Mouse (Mus musculus) mouse embryonic stem cell (cell line): Measurements from ENCODE around the gene Ap1m2.
"Not testable (repeated sequence)": the region's sequence is repeated elsewhere in the genome, so short reads cannot be mapped to it uniquely, and the experiment has no call there.

Experiments used
- in situ Hi-C, 2 experiments: fragments of 300-500 bp; cut with MboI; formaldehyde crosslinking; loops; 1 replicate in 1 of 2; 3 replicates in 1 of 2; pipeline ENCODE4 v1.14.3; 2019 to 2020; ENCODE audit warnings: low sequenced_read_pairs in 2 of 2, low pct_unique_long_range_greater_than_20kb in 1 of 2, mixed read lengths in 1 of 2; ENCODE audit not compliant: unreplicated experiment in 1 of 2

Ap1m2 gene

GRCm38 (mm10) chr9:21273520-21274228, 38.5 kb downstream of the Ap1m2 start:
- in situ Hi-C loops, result no loop called here

GRCm38 (mm10) chr9:21273094-21273493, 39.0 kb downstream of the Ap1m2 start:
- in situ Hi-C loops, result no loop called here

- in situ Hi-C loops, result no loop called here
These were observed 39.7 kb downstream of the Ap1m2 start for GRCm38 (mm10) chr9:21272391-21272790.

- in situ Hi-C loops, result not testable (repeated sequence)
These were observed 42.5 kb downstream of the Ap1m2 start for GRCm38 (mm10) chr9:21269590-21269989.

- in situ Hi-C loops, result no loop called here
These were observed 43.8 kb downstream of the Ap1m2 start for GRCm38 (mm10) chr9:21268305-21268704.

GRCm38 (mm10) chr9:21266889-21267288, 45.2 kb downstream of the Ap1m2 start:
- in situ Hi-C loops, result no loop called here

GRCm38 (mm10) chr9:21265611-21266010, 46.5 kb downstream of the Ap1m2 start:
- in situ Hi-C loops, result no loop called here

GRCm38 (mm10) chr9:21265000-21265561, 47.1 kb downstream of the Ap1m2 start, which contains the start of gene Atg4d:
Atg4d (plus strand) TSS chr9:21265293.
- in situ Hi-C loops, result no loop called here

- in situ Hi-C loops, result no loop called here
These were observed 47.7 kb downstream of the Ap1m2 start for GRCm38 (mm10) chr9:21264272-21264999.

- in situ Hi-C loops, result no loop called here
These were observed 50.3 kb downstream of the Ap1m2 start for GRCm38 (mm10) chr9:21261831-21262230.

GRCm38 (mm10) chr9:21260491-21261040, 51.6 kb downstream of the Ap1m2 start:
- in situ Hi-C loops, result no loop called here

- in situ Hi-C loops, result not testable (repeated sequence)
These were observed 55.8 kb downstream of the Ap1m2 start for GRCm38 (mm10) chr9:21256349-21256748.

- in situ Hi-C loops, result no loop called here
These were observed 57.4 kb downstream of the Ap1m2 start for GRCm38 (mm10) chr9:21254690-21255089.

- in situ Hi-C loops, result no loop called here
These were observed 60.9 kb downstream of the Ap1m2 start for GRCm38 (mm10) chr9:21251116-21251735.

- in situ Hi-C loops, result no loop called here
These were observed 61.6 kb downstream of the Ap1m2 start for GRCm38 (mm10) chr9:21250509-21250908.

GRCm38 (mm10) chr9:21249629-21250508, 62.3 kb downstream of the Ap1m2 start:
- in situ Hi-C loops, result no loop called here

- in situ Hi-C loops, result no loop called here
These were observed 63.8 kb downstream of the Ap1m2 start, which contains the start of gene S1pr5 for GRCm38 (mm10) chr9:21248326-21248725. S1pr5 (minus strand) TSS chr9:21248443.

GRCm38 (mm10) chr9:21246342-21246741, 65.8 kb downstream of the Ap1m2 start:
- in situ Hi-C loops, result no loop called here
